Mouse (Mus musculus) retina, embryonic 14.5 days (tissue): Measurements from ENCODE around the gene Foxred2.

Experiments used
- DNase-seq: peaks from one replicate; pipeline ENCODE4 v3.0.0-alpha.2; 2015; ENCODE audit warnings: low spot score

Foxred2 gene

GRCm38 (mm10) chr15:77945711-77946110 lies 10.8 kb downstream of the Foxred2 start:
- DNase-seq = no peak

DNA sequence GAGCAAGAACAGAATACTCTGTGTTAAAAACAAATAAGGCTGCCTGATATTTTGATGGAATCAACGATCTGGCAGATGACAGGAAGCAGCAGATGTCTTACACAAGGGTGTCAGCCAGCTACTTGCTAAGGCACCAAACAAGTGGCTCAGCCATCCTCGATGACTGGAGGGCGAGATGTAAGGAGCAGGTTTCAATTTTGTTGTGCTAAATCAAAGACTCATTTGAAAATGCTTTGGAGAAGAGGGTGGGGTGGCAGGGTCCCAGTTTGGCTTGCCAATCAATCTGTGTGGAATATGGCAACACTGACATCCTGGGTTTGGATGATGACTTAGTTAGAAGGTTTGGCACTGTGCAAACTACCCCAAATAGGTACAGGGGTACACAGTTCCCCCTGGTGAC lies 15.0 kb downstream of the Foxred2 start:
- no peak for DNase-seq

GRCm38 (mm10) chr15:77938516-77938915 lies 18.0 kb downstream of the Foxred2 start:
- DNase-seq = no peak

DNA sequence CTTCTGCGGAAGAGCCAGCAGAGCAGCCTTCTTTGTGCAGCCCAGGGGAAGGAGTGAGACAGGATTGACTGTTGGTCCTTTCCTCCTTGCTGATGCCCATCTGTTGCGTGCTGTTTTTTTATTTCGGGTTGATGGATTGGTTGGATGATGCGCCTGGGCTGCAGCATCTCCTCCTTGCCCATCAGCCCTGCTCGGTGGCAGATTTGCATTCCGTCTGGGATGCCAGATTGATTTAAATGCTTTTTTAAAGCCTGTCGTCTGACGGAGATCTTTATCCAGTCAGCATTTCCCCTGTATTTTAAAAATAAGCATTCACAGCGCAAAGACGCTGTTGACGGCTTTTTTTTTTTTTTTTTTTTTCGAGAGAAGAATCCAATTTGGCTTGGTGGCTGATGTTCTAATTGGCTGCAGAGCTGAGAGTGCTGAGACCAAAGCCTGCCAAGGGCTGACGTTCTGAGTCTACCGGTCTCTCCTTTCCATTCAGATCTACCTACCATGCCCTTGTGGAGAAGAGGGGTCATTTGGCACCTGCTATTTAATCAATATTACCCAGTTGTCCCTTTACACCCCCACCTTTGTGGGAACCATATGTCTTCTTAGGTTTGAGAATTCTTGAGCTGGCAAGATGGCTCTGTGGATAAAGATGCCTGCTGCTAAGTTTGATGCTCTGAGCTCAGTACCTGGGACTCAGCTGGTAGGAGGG lies 20.7 kb downstream of the Foxred2 start:
- DNase-seq = no peak

DNA sequence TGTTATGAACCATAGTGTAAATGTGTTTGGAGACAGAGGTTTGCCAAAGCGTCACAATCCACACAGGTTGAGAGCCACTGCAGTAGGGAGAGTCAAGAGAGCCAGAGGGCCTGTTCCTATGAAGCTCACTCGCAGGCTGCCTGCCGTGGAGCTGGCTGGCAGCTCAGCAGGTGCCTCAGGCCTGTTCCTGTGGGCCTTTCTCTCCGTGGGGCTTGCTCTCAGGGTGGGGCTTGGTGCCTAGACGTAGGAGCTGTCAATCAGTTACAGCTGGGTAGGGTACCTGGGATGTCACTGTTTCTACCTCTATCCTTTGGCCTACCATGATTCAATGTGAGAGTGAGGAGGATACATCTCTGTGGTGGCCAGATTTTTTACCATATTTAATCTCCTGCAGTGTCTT lies 21.6 kb downstream of the Foxred2 start:
- DNase-seq = no peak

DNA sequence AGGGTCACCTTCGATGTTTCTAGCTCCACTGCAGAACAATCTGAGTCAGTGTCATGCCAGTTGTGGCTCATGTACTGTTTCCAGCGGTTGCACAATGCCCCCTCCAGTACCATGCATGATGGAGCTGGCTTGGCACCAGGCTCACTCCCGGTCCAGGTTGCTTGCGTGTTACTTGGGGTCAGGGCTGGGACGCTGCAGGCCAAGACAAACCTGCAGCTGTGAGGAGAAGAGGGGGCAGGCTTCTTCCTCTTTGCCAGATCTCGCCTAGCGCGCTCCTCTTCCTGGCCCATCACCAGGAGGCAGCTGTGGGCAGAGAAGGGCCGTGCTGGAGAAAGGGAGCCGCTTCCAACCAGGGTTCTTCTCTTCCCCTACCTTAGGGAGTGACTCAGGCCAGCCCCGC lies 22.2 kb downstream of the Foxred2 start:
- no peak for DNase-seq

- peak; percentile 98 for DNase-seq
These were observed 22.8 kb downstream of the Foxred2 start for GRCm38 (mm10) chr15:77933770-77934169.

- no peak for DNase-seq
These were observed 23.3 kb downstream of the Foxred2 start for GRCm38 (mm10) chr15:77933222-77933621.

- no peak for DNase-seq
These were observed 24.9 kb downstream of the Foxred2 start for GRCm38 (mm10) chr15:77931689-77932016.

GRCm38 (mm10) chr15:77930986-77931688 lies 25.4 kb downstream of the Foxred2 start:
- no peak for DNase-seq

DNA sequence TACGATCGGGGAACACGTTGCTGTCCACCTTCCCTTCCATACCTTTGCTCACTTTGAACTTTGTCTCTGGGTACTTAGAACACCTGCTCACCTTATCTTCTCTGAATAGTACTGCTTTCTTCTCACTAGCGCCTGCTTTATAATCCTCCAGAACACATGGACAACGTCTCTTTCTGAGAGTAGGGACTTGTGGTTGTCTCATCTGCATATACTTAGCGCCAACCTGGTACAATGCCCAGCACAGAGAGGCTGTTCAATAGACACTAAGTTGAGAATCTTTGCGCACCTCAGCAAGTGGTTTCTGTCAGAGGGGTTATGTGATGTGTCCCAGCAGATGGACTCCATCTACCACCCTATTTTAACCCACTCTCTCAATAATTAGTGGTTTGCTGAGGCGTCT lies 26.7 kb downstream of the Foxred2 start:
- no peak for DNase-seq

DNA sequence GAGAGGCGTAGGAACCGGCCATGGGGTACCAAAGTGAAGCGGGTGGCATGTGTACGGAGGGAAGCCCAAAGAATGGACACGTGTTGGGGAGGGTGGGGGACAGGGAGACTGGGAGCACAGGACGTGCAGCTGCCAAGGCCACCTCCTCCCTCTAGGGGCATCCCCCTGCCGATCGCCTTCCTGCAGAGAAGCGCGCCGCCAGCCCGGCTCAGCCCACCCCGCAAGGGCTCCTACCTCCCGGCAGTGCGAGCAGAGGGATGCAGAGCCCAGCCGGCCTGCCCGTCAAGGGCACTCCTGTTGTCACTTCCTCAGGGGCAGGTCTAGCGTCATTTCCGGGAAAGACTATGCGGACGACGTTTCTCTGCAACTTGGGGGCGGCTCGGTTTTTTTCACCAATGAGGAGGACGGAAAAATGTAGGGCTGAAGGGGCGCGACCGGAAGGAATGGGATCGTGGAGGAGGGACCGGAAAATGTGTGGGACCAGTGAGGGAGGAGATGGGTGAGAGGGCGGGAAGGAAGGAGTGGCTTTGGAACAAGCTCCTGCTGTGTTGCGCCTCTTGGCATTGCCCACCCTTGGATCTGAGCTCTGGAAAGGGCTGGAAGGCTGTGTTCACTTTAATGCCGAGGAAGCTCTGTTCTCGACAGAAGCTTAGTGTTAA lies 27.7 kb downstream of the Foxred2 start, which contains the start of gene Txn2:
Txn2 (minus strand) TSS at position 334 of the 659 bp plus-strand sequence.
- DNase-seq = peak; percentile 98

DNA sequence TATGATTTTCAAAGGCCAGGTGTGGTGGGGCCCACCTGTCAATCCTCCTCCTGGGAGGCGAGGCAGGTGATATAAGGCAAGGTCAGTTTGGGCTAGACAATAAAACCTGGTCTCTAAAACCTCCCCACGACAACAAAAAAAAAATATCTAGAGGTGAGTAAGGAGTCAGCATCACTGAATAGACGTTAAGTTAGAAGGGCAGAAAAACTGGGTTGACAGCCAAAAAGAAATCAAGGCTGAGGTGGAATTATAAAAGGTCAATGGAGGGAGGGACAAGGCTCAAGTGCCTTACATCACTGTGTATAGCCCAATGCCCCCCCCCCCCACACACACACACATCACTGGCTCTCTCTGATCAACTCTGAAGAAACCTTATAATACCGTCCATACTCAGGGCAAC lies 28.4 kb downstream of the Foxred2 start:
- no peak for DNase-seq

DNA sequence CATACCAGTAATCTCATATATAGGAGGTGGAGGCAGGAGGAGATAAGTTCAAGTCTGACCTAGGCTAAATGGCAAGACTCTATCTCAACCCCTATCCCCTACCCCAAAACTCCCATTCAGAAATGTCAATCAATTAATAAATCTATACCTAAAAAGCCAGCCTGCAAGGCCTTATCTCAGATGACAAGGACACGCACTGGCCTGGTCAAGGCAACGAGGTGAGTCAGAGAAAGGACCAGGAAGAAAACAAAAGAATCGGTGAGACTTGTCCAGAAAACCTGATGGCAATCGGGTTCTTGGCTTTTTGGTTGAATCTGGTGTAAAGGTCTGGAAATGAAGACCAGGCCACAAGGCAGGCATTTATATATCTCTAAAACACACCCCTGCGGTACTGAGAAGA lies 29.6 kb downstream of the Foxred2 start:
- DNase-seq = no peak

DNA sequence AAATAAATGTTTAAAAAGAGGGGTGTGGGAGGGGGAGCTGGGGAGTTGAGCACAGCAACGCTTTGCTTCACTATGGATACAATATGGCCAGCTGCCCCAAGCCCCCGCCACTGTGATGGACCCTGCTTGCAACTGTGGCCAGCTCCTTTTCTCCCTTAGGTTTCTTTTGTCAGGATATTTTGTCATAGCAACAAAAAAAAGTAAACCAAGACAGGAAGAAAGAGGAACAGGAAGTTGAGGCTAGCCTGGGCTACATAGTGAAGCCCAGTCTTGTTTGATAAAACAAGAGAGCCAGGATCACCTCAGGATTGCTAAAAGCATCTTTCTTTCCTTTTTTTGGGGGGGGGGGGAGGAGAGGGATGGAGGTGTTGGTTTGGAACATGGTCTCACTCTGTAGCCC lies 31.3 kb downstream of the Foxred2 start:
- DNase-seq = no peak

GRCm38 (mm10) chr15:77923267-77924035 lies 33.1 kb downstream of the Foxred2 start:
- DNase-seq = peak; percentile 16

GRCm38 (mm10) chr15:77922710-77923109 lies 33.8 kb downstream of the Foxred2 start:
- no peak for DNase-seq

DNA sequence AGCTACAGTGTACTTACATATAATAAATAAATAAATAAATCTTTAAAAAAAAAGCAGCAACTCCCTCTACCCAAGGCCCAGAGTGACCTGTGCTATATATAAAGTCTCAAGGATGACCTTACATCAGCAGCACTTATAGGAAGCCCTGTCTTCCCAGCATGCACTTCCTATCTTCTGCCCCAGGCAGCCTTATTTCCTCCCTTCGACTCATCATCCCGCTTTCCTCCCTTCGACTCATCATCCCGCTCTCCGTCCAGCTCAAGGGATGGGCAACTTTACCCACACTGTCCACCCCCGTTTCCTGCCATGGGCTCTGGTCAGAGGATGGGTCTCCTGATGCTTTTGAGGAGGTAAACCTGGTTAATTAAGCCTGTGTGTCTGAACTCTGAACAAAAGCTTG lies 34.9 kb downstream of the Foxred2 start:
- DNase-seq = no peak

DNA sequence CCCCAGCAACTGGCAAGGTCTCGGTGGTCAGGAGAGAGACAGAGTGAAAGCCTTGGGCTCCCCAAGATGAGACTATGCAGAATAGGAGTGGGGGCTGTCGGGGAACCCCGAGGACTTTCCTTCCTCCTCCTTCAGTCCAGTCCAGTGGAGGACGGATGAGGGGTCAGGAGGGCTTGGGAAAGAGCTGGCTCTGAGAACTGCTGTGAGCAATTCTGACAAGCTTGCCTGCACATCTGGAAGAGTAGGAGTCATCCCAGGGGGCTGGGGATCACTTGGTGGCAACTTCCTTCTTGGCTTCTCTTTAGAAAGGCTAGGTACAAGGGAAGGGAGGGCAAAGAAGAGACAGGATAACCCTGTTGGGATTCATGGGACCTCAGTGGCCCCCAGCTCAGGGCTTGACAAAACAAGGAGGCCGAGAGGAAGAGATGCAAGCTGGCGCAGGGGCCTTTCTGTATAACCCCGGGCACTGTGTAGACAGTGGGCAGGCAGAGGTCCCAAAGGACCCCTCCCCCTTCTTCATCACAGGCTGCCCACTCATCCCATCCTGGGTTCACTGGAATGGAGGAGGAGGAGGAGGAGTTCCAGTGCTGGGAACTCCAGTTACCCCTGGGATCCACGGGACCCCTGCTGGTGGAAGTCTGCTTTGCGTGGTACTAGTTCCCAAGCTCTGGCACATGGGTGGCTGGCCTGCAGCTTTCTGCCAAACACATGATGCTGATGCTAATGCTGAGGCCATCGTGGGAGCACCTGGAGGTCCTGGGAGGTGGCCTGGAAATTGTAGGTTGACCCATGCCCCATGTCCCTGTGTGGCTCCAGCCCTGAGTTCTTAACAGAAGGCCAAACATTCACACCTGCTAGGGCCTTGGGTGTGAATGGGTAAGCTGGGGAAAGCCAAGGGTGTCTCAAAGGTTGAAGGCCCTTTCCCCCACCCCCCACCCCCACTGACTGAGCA lies 35.7 kb downstream of the Foxred2 start:
- DNase-seq = peak; percentile 46

- no peak for DNase-seq
These were observed 37.1 kb downstream of the Foxred2 start for GRCm38 (mm10) chr15:77919441-77919840.

GRCm38 (mm10) chr15:77916851-77917544 lies 39.5 kb downstream of the Foxred2 start:
- DNase-seq = peak; percentile 94
